Mouse (Mus musculus): ENCODE results near the gene Pink1.

DNA sequence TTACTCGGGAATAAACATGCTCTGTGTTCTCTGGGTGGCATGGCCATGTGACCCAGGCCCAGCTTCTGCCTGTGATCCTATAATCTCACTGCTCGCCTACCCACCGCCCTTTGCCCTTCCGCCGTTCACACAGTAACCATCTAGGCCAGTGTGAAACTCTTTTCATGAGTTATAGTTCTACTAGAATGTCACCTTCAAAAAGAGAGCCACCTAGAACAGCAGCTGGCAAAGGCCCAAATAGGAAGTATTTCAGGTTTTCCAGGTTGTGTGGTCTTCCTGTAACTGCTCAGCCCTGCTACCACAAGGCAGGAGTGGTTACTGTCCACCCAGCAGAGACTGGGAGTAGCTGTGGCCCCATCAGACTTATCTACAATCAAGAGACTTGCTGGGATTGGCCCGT is 16.7 kb upstream of the Pink1 start:
- no peak for TF ChIP-seq CHD2 (IDR thresholded peaks at IDR 0.05; ENCODE audit: low read depth, low read length)
- no peak for TF ChIP-seq MAFK (IDR thresholded peaks at IDR 0.05; ENCODE audit: insufficient read depth, low read depth, low read length)
- no peak for TF ChIP-seq ZNF384 (IDR thresholded peaks at IDR 0.05; ENCODE audit: low read depth, low read length)
- no peak for TF ChIP-seq ZC3H11A (IDR thresholded peaks at IDR 0.05; ENCODE audit: borderline replicate concordance, low read depth, low read length)

Measured in ES-E14 (cell line).